Mouse (Mus musculus) cortical plate, adult 2 months (tissue): ENCODE measurements at regions not wholly inside any gene's neighbourhood (a gene's known extent, or its start where the extent isn't known, plus 50 kb on each side); places are given as distances from the start of the nearest gene placed in this dataset.

Experiments
- CTCF ChIP-seq: fragments of 200-500 bp; IDR thresholded peaks from 2 replicates; pipeline ENCODE4 v1.5.1; 2011; ENCODE audit warnings: mild to moderate bottlenecking, control low read depth, low read length; ENCODE audit not compliant: insufficient read depth; ENCODE audit errors: extremely low read depth
- POLR2A ChIP-seq: fragments of 200-500 bp; IDR thresholded peaks from 2 replicates; pipeline ENCODE4 v1.6.1; 2011; ENCODE audit warnings: mild to moderate bottlenecking, low read length, control low read depth; ENCODE audit not compliant: insufficient read depth; ENCODE audit errors: extremely low read depth

GRCm38 (mm10) chr2:160249104-160250093 is 84.6 kb downstream of the Gm826 start:
- TF ChIP-seq POLR2A, result no peak
- TF ChIP-seq CTCF, result no peak
